Mouse (Mus musculus) embryonic stem cell, embryonic (primary cell): Measurements from ENCODE around the gene Camkk1.

Experiments used
- CTCF ChIA-PET, 4 experiments: fragments of 300-600 bp in 2 of 4; fragments of 350-600 bp in 2 of 4; sonication (Branson Sonifier 250); formaldehyde crosslinking; loops; one replicate each; lab custom pipeline; 2022; ENCODE audit warnings: inconsistent platforms in 2 of 4; lab: Charles Lee
- POLR2A ChIA-PET, 4 experiments: fragments of 300-600 bp in 2 of 4; fragments of 350-600 bp in 2 of 4; sonication (Branson Sonifier 250); formaldehyde crosslinking; loops; one replicate each; lab custom pipeline; 2022; ENCODE audit warnings: antibody characterized with exemption in 4 of 4, inconsistent platforms in 1 of 4; lab: Charles Lee

The Camkk1 gene

DNA sequence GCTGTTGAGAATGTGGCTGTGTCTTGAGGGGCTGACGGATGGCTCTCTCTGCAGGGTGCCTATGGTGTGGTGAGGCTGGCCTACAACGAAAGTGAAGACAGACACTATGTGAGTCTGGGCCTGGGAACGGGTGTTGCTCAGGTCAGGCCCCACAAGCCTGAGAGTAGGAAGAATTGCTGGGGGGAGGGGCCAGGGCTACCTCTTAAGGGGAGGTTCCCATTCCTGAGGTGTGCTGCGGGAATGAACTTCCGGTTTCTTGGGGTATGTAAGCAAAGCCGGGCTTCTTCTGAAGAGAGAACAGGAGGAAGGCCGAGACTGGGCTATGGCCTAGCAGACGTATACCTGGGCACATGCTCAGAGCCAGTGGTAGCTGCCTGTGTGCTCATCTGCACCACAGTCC lies 8.2 kb downstream of the Camkk1 start:
- ChIA-PET CTCF (interaction anchor here in 3 of 4 experiments (0.9 to 1.8 kb wide), 5 partner anchors 9 to 21 kb away, joined by 3 to 6 read pairs (median 4); partner anchors contain the start of gene Ncbp3 (in 1 of the 3)), POLR2A (interaction anchor here in 2 of 4 experiments (0.7 to 1.6 kb wide), 6 partner anchors 9 to 95 kb away, joined by 3 read pairs; partner anchors contain the start of gene Ncbp3 (in 1 of the 2))

DNA sequence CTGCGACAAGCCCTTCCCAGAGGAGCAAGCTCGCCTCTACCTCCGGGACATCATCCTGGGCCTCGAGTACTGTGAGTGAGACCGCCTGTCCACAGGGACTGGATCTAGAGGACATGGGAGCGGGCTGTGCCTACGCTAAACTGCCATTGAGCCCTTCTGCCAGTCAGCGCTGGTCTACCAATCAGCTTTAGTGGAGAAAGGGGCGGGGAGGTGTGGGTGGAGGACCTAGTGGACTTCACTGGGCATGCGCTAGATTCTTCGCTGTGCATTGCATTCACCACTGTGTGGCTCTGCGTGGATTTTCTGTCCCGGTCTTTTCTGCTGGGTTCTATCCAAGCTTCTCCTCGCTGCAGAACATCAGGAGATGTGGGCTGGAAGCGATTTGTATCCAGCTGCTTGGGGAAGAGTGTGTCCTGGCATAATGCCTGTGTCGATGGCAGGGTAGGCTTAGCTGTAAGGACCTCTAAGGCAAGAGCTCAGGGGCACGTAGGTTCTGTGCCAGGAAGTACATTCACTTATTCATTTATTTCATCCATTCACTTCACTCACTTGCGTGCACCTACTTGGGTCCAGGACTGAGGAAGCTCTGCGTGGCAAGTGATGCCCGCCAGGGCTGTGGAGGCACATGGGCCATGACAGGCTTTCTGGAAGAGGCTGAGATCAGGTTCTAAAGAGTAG lies 12.2 kb downstream of the Camkk1 start:
- ChIA-PET CTCF (interaction anchor here (0.5 to 1.4 kb wide), 12 partner anchors 8 to 260 kb away, joined by 3 to 14 read pairs (median 3); partner anchors contain the start of genes Camkk1 (in 1 of the 4), Haspin (in 1 of the 4) and Ncbp3 (in 1 of the 4)), POLR2A (interaction anchor here in 3 of 4 experiments (0.6 to 1.5 kb wide), 13 partner anchors 8 to 455 kb away, joined by 3 to 13 read pairs (median 5); partner anchors contain the start of genes Camkk1 (in 3 of the 3) and Ncbp3 (in 2 of the 3))

DNA sequence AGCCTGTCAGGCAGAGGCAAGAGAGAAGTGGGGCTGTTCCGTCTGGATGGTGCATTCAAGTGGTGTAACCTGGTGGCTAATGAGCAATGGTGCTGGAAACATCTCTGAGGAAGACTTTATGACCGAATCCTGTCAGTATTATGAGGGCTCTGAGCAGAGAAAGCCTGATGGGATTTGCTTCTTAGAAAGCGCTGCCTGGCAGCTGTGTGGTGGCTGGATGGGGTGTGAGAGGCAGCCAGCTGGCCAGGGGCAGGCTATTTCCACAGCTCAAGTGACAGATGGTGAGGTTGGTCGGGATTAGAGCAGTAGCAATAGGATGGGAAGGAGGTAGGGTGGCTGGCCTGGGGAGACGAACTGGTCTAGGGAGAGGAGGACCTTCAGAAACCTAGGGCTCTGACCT lies 12.7 kb downstream of the Camkk1 start:
- CTCF ChIA-PET: interaction anchor here (0.5 to 1.4 kb wide), 7 partner anchors 8 to 73 kb away, joined by 3 to 14 read pairs (median 3); partner anchors contain the start of gene Ncbp3 (in 1 of the 4)
- POLR2A ChIA-PET: interaction anchor here in 2 of 4 experiments (1.2 to 1.5 kb wide), 7 partner anchors 8 to 455 kb away, joined by 3 to 13 read pairs (median 6); partner anchors contain the start of genes Ncbp3 (in 2 of the 2) and Camkk1 (in 1 of the 2)

- ChIA-PET CTCF (interaction anchor here in 1 of 4 experiments (0.9 to 1.0 kb wide), 2 partner anchors 9 to 10 kb away, joined by 3 read pairs; no protein-coding TSS in a partner anchor), POLR2A (interaction anchor here in 1 of 4 experiments (0.5 to 1.6 kb wide), 3 partner anchors 10 to 34 kb away, joined by 3 to 4 read pairs (median 3); no protein-coding TSS in a partner anchor)
These were observed 17.3 kb downstream of the Camkk1 start for GRCm38 (mm10) chr11:73036077-73036476.

- POLR2A ChIA-PET: interaction anchor here in 1 of 4 experiments (1.6 kb wide), 1 partner anchor 10 kb away, joined by 3 read pairs; no protein-coding TSS in a partner anchor
These were observed 18.1 kb downstream of the Camkk1 start for GRCm38 (mm10) chr11:73036889-73037288.

DNA sequence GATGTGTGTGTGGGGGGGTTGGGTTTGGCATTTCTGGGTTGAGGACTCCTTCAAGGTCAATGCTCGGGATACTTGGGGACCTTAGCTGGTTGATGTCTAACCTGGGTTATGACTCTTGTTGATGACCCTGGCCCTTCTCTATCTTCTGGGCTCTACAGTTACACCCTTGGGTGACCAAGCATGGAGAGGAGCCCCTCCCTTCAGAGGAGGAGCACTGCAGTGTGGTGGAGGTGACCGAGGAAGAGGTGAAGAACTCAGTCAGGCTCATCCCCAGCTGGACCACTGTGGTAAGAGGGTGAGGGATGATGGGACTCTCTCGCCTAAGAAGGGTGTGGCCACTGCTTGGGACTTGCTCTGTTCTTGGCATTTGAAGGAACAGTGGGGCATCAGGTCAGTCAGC lies 18.9 kb downstream of the Camkk1 start:
- POLR2A ChIA-PET: no interaction called here
- CTCF ChIA-PET: interaction anchor here in 1 of 4 experiments (1.8 kb wide), 1 partner anchor 10 kb away, joined by 13 read pairs; the partner anchor contains the start of gene Ncbp3

More at GRCm38 (mm10) chr11:73036889-73037288, 18.1 kb downstream of the Camkk1 start:
- CTCF ChIA-PET: no interaction called here

GRCm38 (mm10) chr11:73039102-73039799 lies 20.4 kb downstream of the Camkk1 start:
- CTCF ChIA-PET: interaction anchor here (0.5 to 1.8 kb wide), 24 partner anchors 8 to 1620 kb away, joined by 3 to 19 read pairs (median 4); partner anchors contain the start of genes Ncbp3 (in 2 of the 4) and Camkk1 (in 1 of the 4)
- POLR2A ChIA-PET: interaction anchor here in 1 of 4 experiments (0.7 to 3.5 kb wide), 5 partner anchors 8 to 468 kb away, joined by 3 to 14 read pairs (median 3); partner anchors contain the start of genes Camkk1 and Shpk

DNA sequence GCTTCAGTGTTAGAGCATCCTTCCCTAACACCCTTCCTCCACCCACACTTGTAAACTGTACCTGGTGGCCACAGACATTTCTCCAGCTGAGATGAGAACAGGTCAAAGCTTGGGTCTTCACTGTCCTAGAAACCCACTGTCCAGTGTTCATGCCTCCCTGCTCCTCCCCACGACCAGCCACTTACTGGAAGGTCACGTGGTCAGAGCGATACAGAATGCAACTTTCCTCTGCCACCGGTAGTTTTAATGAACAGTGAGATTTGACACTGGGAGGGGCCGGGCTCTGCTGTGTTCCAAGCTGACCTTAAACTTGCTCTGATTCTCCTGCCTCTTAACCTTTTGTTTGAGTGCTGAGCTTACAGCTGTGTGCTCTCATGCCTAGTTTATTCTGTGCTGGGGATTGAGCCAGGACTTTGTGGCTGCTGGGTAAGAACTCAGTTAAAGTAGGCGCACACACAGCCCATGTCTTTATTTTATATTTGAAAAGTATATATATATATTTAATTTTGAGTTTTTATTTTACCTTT lies 25.5 kb downstream of the Camkk1 start:
- CTCF ChIA-PET: interaction anchor here in 3 of 4 experiments (0.5 to 1.7 kb wide), 6 partner anchors 9 to 1583 kb away, joined by 3 to 9 read pairs (median 4); no protein-coding TSS in a partner anchor

DNA sequence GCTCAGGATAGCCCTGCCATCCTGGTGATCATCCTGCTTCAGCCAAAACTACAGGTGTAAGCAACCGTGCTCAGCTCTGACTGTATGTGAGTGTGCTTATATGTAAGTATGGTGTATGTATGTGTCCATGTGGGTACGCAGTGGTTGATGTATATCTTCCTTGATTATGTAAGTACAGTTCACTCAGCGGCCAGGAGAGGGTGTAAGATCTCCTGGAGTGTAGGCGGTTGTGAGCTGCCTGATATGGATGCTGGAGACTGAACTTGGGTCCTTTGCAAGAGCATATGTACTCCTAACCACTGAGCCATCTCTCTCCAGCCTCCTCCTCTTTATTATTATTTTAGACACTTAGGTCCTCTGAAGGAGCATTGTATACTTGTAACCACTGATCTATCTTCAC lies 26.0 kb downstream of the Camkk1 start:
- ChIA-PET CTCF (interaction anchor here in 3 of 4 experiments (0.5 to 1.7 kb wide), 4 partner anchors 10 to 1583 kb away, joined by 3 to 9 read pairs (median 4); no protein-coding TSS in a partner anchor), POLR2A (interaction anchor here in 2 of 4 experiments (0.5 to 3.0 kb wide), 9 partner anchors 9 to 398 kb away, joined by 3 to 11 read pairs (median 3); partner anchors contain the start of genes Camkk1 (in 1 of the 2), Haspin (in 1 of the 2) and Shpk (in 1 of the 2))

More for the DNA sequence above, 25.5 kb downstream of the Camkk1 start:
- POLR2A ChIA-PET: interaction anchor here in 2 of 4 experiments (0.6 to 3.0 kb wide), 7 partner anchors 9 to 398 kb away, joined by 3 to 11 read pairs (median 4); partner anchors contain the start of genes Camkk1 (in 1 of the 2) and Shpk (in 1 of the 2)

DNA sequence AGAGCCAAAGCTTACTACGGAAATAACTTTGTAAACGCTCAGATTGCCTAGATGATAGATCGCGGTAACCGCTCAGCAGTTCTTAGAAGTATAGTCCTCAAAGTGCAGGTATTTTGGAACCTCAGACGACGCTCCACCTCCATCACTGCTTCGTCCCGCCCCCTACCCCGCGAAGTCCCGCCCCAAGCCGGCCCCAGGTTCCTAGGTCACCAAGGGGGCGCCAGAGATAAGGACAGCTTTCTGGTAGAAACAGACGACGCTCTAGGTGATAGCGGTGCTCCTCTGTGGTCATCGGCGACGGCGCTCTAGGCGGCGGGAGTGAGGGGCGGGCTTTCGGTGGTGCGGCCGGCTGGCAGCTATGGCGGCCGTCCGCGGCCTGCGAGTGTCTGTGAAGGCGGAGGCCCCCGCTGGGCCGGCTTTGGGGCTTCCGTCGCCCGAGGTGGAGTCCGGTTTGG lies 28.8 kb downstream of the Camkk1 start, which contains the start of gene Ncbp3:
Ncbp3 (plus strand) TSS at position 242 of the 455 bp plus-strand sequence.
- POLR2A ChIA-PET: interaction anchor here in 3 of 4 experiments (0.6 to 2.6 kb wide), 32 partner anchors 9 to 253 kb away, joined by 3 to 16 read pairs (median 3); partner anchors contain the start of genes Camkk1 (in 2 of the 3), P2rx1 (in 2 of the 3), Ctns (in 1 of the 3) and Cyb5d2 (in 1 of the 3)
- CTCF ChIA-PET: interaction anchor here (0.7 to 2.2 kb wide), 18 partner anchors 8 to 113 kb away, joined by 3 to 13 read pairs (median 4); partner anchors contain the start of gene Camkk1 (in 2 of the 4)

- POLR2A ChIA-PET: interaction anchor here in 3 of 4 experiments (0.6 to 2.6 kb wide), 32 partner anchors 8 to 635 kb away, joined by 3 to 16 read pairs (median 3); partner anchors contain the start of genes Camkk1 (in 3 of the 3), P2rx1 (in 2 of the 3), Ctns (in 1 of the 3) and Haspin (in 1 of the 3)
- CTCF ChIA-PET: interaction anchor here (0.6 to 2.2 kb wide), 29 partner anchors 9 to 537 kb away, joined by 3 to 13 read pairs (median 4); partner anchors contain the start of genes Camkk1 (in 2 of the 4) and Shpk (in 1 of the 4)
These were observed 29.4 kb downstream of the Camkk1 start for GRCm38 (mm10) chr11:73048030-73048876.

DNA sequence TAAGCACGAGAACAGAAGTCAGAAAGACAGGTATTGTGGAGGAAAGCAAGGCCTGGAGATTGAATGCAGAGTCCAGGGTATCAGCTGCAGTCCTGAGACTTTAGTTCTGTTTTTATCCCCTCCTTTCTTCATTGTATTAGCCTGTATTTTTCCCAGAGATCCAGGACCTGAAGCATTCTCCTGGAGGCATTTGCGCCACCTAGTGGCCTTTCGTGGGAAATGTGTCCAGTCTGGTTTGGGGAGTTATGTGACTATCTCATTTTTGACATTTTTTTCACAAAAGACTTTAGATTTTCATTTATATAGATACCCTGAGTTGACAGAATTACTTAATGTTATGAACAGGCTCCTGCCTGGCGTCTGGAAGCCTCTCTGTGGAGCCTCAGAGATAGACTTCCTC lies 30.5 kb downstream of the Camkk1 start:
- CTCF ChIA-PET: interaction anchor here in 3 of 4 experiments (1.0 to 2.2 kb wide), 12 partner anchors 8 to 150 kb away, joined by 3 to 13 read pairs (median 6); partner anchors contain the start of genes Camkk1 (in 1 of the 3) and Shpk (in 1 of the 3)
- POLR2A ChIA-PET: interaction anchor here in 3 of 4 experiments (0.8 to 2.5 kb wide), 6 partner anchors 12 to 150 kb away, joined by 3 to 16 read pairs (median 6); partner anchors contain the start of genes Camkk1 (in 1 of the 3), Ctns (in 1 of the 3), P2rx1 (in 1 of the 3) and Shpk (in 1 of the 3)

DNA sequence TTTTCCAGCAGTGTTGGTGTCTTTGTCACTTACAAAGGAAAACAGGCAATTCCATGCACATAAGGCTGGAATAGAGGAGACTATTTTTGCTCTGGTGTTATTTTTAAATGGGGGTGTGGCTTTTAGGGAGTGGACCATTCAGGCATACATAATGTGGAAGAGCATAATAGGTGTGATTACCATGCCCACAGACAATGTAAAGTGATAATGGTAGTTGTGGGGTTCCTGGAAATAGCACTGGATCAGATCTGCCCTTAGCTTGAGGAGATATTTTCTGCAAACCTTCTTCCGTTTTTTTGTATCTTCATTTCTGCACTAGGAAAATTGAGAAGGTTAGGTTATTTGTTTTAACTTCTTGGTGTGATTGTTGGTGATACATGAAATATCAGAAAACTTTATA lies 34.0 kb downstream of the Camkk1 start:
- POLR2A ChIA-PET: interaction anchor here in 2 of 4 experiments (0.7 to 1.8 kb wide), 3 partner anchors 9 to 37 kb away, joined by 4 to 6 read pairs (median 5); no protein-coding TSS in a partner anchor
- CTCF ChIA-PET: interaction anchor here (0.6 to 0.7 kb wide), 4 partner anchors 57 to 1519 kb away, joined by 4 to 7 read pairs (median 4); no protein-coding TSS in a partner anchor

GRCm38 (mm10) chr11:73057701-73058100 lies 38.9 kb downstream of the Camkk1 start:
- ChIA-PET CTCF (interaction anchor here in 1 of 4 experiments (1.2 to 1.4 kb wide), 2 partner anchors 9 to 50 kb away, joined by 5 read pairs; no protein-coding TSS in a partner anchor), POLR2A (no interaction called here)

DNA sequence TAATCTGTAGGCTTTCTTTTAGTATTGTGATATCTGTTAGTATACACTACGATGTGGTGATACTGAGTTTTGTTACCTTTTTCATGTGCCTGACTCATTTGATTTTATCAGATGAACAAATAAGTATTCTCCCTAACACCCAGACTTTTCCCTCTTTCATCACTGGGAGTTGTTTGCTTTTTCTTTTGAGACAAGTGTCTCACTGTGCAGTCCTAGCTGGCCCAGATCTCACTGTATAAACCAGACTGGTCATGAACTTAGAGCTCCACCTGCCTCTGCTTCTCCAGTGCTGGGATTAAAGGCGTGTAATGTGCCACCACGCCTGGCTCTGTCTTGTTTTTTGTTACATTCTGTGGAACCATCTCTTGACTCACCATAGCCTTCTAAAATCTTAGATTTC lies 40.8 kb downstream of the Camkk1 start:
- CTCF ChIA-PET: no interaction called here
- POLR2A ChIA-PET: no interaction called here
